Mouse (Mus musculus): ENCODE data around the gene Rgl1. TPM values are rescaled to one million over a fixed set of nuclear protein-coding genes. Genes with fewer than 3 reads are reported as not detected.

Rgl1 gene
- 3.0 and 5.4 TPM in 2 replicates for polyA plus RNA-seq (2011; ENCODE audit: insufficient read depth, insufficient read length, low read depth, missing spikeins)

DNA sequence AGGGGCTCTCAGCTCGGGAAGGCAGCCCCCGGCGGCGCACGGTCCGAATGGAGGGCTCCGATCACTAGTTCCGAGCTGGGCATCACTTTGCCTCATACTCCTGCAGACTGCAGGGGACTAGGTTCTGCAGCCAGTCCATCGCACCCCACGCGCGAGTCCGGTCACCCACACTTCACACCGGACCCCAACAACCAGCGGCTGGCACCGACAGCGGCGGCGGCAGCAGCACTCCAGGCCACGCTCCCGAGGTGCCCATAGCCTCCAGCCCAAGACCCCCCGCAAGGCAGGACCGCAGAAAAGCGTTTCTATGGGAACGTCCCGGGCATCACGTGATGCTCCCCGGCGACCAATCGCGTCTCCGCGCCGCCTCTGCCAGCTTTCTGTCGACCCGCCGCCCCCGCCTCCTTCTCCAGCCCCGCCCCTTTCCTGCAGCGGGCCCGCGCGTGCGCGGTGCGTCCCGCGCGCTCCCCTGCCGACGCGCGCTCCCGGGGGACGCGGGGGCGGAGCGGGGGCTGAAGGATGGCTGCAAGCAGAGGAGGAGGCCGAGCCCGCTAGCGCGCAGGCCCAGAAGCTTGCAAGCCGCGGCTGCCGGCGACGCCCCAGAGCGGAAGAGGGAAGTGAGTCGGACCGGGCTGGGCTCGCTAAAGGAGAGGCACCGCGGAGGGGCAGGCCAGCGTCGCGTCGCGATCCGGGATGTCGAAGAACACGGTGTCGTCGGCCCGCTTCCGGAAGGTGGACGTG is at the start of gene Rgl1, which contains the start of gene Arpc5:
Gene Rgl1, minus strand, starts transcription at position 320 of the 741 bp plus-strand sequence.
Gene Arpc5, plus strand, starts transcription at position 511 of the 741 bp plus-strand sequence.
- Histone ChIP-seq H3K4me1 (ENCODE audit: control insufficient read depth, insufficient read depth, low read length) (no peaks in the 10 kb centered on the region), H3K9ac (ENCODE audit: low read depth, poor library complexity, severe bottlenecking) (peak within 1 kb of the TSS; percentile 90), H3K4me3 (ENCODE audit: low read depth, low read length) (peak within 1 kb of the TSS; percentile 97), H3K27ac (ENCODE audit: insufficient read depth, low read length) (no peak within 1 kb of the TSS), H3K27me3 (ENCODE audit: control insufficient read depth, insufficient read depth, low read length, poor library complexity, severe bottlenecking) (peaks cover 4% of the 10 kb centered on the region; the same call in 1 of the 2 replicates), H3K9me3 (replicated peaks; ENCODE audit: control insufficient read depth, insufficient read depth, low read length, poor library complexity, severe bottlenecking) (no peaks in the 10 kb centered on the region), H3K36me3 (ENCODE audit: control insufficient read depth, insufficient read depth, low read length, poor library complexity, severe bottlenecking) (peaks cover 21% of the 10 kb centered on the region)
- TF ChIP-seq CTCF (IDR thresholded peaks at IDR 0.05; ENCODE audit: low read depth, low read length): no peak
- TF ChIP-seq POLR2A (IDR thresholded peaks at IDR 0.05; ENCODE audit: insufficient read depth, low read length): peak; percentile 72
- no peak for TF ChIP-seq EP300 (IDR thresholded peaks at IDR 0.05; ENCODE audit: insufficient read depth, low read depth, low read length)

DNA sequence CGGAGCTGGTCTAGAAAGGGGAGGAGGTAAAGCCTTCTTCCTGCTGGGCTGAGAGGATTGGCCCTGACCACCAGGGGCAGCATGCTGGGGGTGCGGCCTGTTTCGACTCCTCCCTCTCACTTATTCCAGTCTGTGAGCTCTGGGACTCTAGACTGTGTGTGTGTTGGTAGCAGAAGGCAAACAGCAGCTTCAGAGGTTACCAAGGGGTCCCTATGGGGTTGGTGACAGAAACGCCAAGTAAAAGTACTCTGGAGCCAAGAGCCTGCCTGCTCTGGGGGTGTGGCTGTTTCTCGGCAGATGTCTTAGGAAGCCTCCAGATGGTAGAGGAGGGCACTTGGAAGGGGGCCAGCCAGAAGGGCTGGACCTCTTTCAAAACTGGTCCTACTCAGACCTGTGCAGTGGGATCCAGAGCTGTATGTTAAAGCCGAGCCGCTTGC is 49.1 kb upstream of the Rgl1 start:
- H3K27me3 ChIP-seq (ENCODE audit: control insufficient read depth, insufficient read depth, low read length, poor library complexity, severe bottlenecking): no peaks in the 10 kb centered on the region
- no peaks in the 10 kb centered on the region for H3K9me3 ChIP-seq (replicated peaks; ENCODE audit: control insufficient read depth, insufficient read depth, low read length, poor library complexity, severe bottlenecking)
- peak overlapping the region; percentile 3; the same call in 1 of the 2 replicates for H3K4me3 ChIP-seq (ENCODE audit: low read depth, low read length)
- H3K9ac ChIP-seq (ENCODE audit: low read depth, poor library complexity, severe bottlenecking): no peak overlapping the region
- H3K4me1 ChIP-seq (ENCODE audit: control insufficient read depth, insufficient read depth, low read length): peaks cover 9% of the 10 kb centered on the region
- no peak overlapping the region for H3K27ac ChIP-seq (ENCODE audit: insufficient read depth, low read length)
- no peaks in the 10 kb centered on the region for H3K36me3 ChIP-seq (ENCODE audit: control insufficient read depth, insufficient read depth, low read length, poor library complexity, severe bottlenecking)
- TF ChIP-seq POLR2A (IDR thresholded peaks at IDR 0.05; ENCODE audit: insufficient read depth, low read length) (no peak), CTCF (IDR thresholded peaks at IDR 0.05; ENCODE audit: low read depth, low read length) (peak; percentile 65)

DNA sequence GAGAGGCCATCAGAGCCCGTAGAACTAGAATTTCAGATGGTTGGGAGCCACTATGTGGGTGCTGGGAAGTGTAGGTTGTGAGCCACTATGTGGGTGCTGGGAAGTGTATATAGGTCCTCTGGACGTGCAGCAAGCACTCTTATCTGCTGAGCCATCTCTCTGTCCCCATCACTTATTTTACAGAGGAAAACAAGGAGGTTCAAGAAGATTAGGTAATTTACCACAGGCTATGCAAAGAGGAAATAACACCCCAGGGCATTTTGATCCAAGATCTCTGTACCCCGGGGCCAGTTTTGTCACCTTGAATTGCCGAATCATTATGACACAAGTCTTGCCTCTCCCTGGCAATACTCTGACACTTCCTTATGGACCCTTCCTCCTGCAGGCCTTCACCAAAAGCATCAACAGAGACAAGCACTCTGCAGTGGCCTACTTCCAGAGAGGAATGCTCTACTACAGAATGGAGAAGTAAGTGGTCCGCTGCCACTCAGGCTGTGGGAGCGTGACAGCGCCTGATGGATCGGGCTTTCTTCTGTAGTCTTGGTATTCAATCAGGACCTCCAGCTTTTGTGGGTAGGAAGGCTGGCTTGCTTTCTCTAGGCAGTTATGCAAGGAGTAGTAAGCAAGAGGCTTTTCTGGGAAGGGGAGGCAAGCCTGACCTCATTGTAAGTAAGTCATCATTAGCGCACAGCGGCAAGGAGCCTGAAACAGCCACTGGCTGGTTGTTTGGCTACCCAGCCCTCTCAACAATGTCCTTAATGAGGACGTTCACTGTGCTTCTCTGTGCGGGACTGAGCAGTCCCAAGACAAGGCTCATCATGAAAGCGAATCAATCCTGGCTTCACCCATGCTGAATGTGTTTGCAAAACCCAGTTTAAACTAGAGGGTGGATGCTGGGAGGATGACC is 44.6 kb upstream of the Rgl1 start:
- H3K27ac ChIP-seq (ENCODE audit: insufficient read depth, low read length): no peak overlapping the region; the same call in 1 of the 2 replicates
- H3K4me1 ChIP-seq (ENCODE audit: control insufficient read depth, insufficient read depth, low read length): peaks cover 7% of the 10 kb centered on the region
- H3K27me3 ChIP-seq (ENCODE audit: control insufficient read depth, insufficient read depth, low read length, poor library complexity, severe bottlenecking): no peaks in the 10 kb centered on the region
- no peak overlapping the region for H3K4me3 ChIP-seq (ENCODE audit: low read depth, low read length)
- no peaks in the 10 kb centered on the region for H3K36me3 ChIP-seq (ENCODE audit: control insufficient read depth, insufficient read depth, low read length, poor library complexity, severe bottlenecking)
- TF ChIP-seq CTCF (IDR thresholded peaks at IDR 0.05; ENCODE audit: low read depth, low read length): no peak
- TF ChIP-seq POLR2A (IDR thresholded peaks at IDR 0.05; ENCODE audit: insufficient read depth, low read length): no peak
- H3K9me3 ChIP-seq (replicated peaks; ENCODE audit: control insufficient read depth, insufficient read depth, low read length, poor library complexity, severe bottlenecking): no peaks in the 10 kb centered on the region
- no peak overlapping the region for H3K9ac ChIP-seq (ENCODE audit: low read depth, poor library complexity, severe bottlenecking)

DNA sequence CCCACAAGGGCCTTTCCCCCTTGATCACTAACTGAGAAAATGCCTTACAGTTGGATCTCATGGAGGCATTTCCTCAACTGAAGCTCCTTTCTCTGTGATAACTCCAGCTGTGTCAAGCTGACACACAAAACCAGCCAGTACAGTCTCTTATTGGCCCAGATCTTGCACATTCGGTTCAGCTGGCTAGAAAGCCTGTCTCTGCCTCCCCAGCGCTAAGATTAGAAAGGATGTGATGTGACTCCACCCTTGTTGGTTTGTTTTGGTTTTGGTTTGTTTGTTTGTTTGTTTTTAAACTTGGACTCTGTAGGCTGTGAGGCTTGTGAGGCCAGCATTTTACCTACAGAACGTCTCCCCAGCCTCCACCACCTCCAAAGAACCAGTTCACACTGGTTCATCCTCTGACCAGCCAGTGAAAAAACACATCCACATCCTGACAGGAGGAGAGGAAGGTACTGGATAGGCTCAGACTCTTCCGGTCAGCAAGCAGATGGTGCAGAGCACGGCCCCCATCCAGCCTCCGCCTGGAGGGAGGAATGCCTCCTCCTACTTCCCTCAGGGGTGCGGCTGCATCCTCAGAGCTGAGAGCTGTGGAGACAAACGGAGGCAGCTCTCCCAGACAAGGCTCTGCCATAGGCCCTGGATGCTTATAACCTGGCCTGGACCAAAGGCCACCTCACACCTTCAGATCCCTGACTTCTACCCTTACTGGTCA is 43.5 kb upstream of the Rgl1 start:
- H3K27ac ChIP-seq (ENCODE audit: insufficient read depth, low read length): peak overlapping the region; percentile 32; the same call in 1 of the 2 replicates
- H3K4me3 ChIP-seq (ENCODE audit: low read depth, low read length): no peak overlapping the region
- no peak overlapping the region for H3K9ac ChIP-seq (ENCODE audit: low read depth, poor library complexity, severe bottlenecking)
- H3K36me3 ChIP-seq (ENCODE audit: control insufficient read depth, insufficient read depth, low read length, poor library complexity, severe bottlenecking): no peaks in the 10 kb centered on the region
- no peaks in the 10 kb centered on the region for H3K27me3 ChIP-seq (ENCODE audit: control insufficient read depth, insufficient read depth, low read length, poor library complexity, severe bottlenecking)
- no peaks in the 10 kb centered on the region for H3K9me3 ChIP-seq (replicated peaks; ENCODE audit: control insufficient read depth, insufficient read depth, low read length, poor library complexity, severe bottlenecking)
- H3K4me1 ChIP-seq (ENCODE audit: control insufficient read depth, insufficient read depth, low read length): peaks cover 7% of the 10 kb centered on the region
- TF ChIP-seq CTCF (IDR thresholded peaks at IDR 0.05; ENCODE audit: low read depth, low read length) (no peak), EP300 (IDR thresholded peaks at IDR 0.05; ENCODE audit: insufficient read depth, low read depth, low read length) (peak; percentile 85), POLR2A (IDR thresholded peaks at IDR 0.05; ENCODE audit: insufficient read depth, low read length) (no peak)

DNA sequence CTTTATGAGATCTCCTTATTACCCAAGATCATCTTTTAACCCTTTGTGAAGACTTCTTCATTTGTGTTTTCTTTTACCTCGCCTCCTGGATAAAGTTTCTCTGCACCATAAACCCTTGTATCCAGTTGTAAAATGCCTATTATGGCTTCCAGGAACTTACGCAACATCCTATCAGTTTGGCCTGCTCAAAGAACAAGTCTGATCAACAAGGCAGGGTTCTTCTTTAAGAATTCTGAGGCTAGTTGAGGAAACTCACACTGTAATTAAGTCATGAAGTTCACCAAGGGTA is 42.2 kb upstream of the Rgl1 start:
- no peaks in the 10 kb centered on the region for H3K36me3 ChIP-seq (ENCODE audit: control insufficient read depth, insufficient read depth, low read length, poor library complexity, severe bottlenecking)
- no peak for TF ChIP-seq POLR2A (IDR thresholded peaks at IDR 0.05; ENCODE audit: insufficient read depth, low read length)
- TF ChIP-seq EP300 (IDR thresholded peaks at IDR 0.05; ENCODE audit: insufficient read depth, low read depth, low read length): no peak
- no peak for TF ChIP-seq CTCF (IDR thresholded peaks at IDR 0.05; ENCODE audit: low read depth, low read length)
- H3K9ac ChIP-seq (ENCODE audit: low read depth, poor library complexity, severe bottlenecking): no peak overlapping the region
- no peak overlapping the region for H3K4me3 ChIP-seq (ENCODE audit: low read depth, low read length)
- H3K27me3 ChIP-seq (ENCODE audit: control insufficient read depth, insufficient read depth, low read length, poor library complexity, severe bottlenecking): no peaks in the 10 kb centered on the region
- H3K4me1 ChIP-seq (ENCODE audit: control insufficient read depth, insufficient read depth, low read length): peaks cover 7% of the 10 kb centered on the region
- no peaks in the 10 kb centered on the region for H3K9me3 ChIP-seq (replicated peaks; ENCODE audit: control insufficient read depth, insufficient read depth, low read length, poor library complexity, severe bottlenecking)
- no peak overlapping the region for H3K27ac ChIP-seq (ENCODE audit: insufficient read depth, low read length)
